Mouse (Mus musculus): ENCODE data around the gene Kcnip3. TPM values are rescaled to one million over a fixed set of nuclear protein-coding genes. Genes with fewer than 3 reads are reported as not detected.

Kcnip3 gene
- total and polyA plus RNA-seq, 2 experiments: 0.09 to 0.45 TPM

GRCm38 (mm10) chr2:127479210-127479609 lies 42.7 kb downstream of the Kcnip3 start:
- TF ChIP-seq CTCF (IDR thresholded peaks at IDR 0.05; ENCODE audit: low read depth, low read length) (no peak), POLR2A (IDR thresholded peaks at IDR 0.05; ENCODE audit: extremely low read depth, insufficient read depth, low read length) (no peak)
- peaks cover 21% of the 10 kb centered on the region; the same call in 1 of the 2 replicates for H3K27me3 ChIP-seq (ENCODE audit: control insufficient read depth, insufficient read depth, low read length)
- H3K9ac ChIP-seq (ENCODE audit: low read depth, low read length): no peak overlapping the region
- H3K79me2 ChIP-seq (ENCODE audit: control insufficient read depth, insufficient read depth, low read length): no peaks in the 10 kb centered on the region
- DNase-seq (ENCODE audit: extremely low read depth, low read depth, low spot score): no peak
- no peak overlapping the region for H3K27ac ChIP-seq (replicated peaks; ENCODE audit: insufficient read depth, low read depth, low read length)
- H3K36me3 ChIP-seq (ENCODE audit: control insufficient read depth, insufficient read depth, low read length): no peaks in the 10 kb centered on the region
- WGBS: 74% methylated on average over 4 of the region's 4 CpGs
- H3K4me1 ChIP-seq (ENCODE audit: control insufficient read depth, insufficient read depth, low read length): no peaks in the 10 kb centered on the region
- no peak overlapping the region for H3K4me3 ChIP-seq (ENCODE audit: insufficient read depth, low read depth, low read length)

GRCm38 (mm10) chr2:127472279-127472678 lies 49.6 kb downstream of the Kcnip3 start:
- no peaks in the 10 kb centered on the region for H3K4me1 ChIP-seq (ENCODE audit: control insufficient read depth, insufficient read depth, low read length)
- no peaks in the 10 kb centered on the region for H3K27me3 ChIP-seq (ENCODE audit: control insufficient read depth, insufficient read depth, low read length)
- H3K79me2 ChIP-seq (ENCODE audit: control insufficient read depth, insufficient read depth, low read length): no peaks in the 10 kb centered on the region
- H3K4me3 ChIP-seq (ENCODE audit: insufficient read depth, low read depth, low read length): no peak overlapping the region
- 69% methylated on average over 3 of the region's 3 CpGs for WGBS
- TF ChIP-seq POLR2A (IDR thresholded peaks at IDR 0.05; ENCODE audit: extremely low read depth, insufficient read depth, low read length) (no peak), CTCF (IDR thresholded peaks at IDR 0.05; ENCODE audit: low read depth, low read length) (no peak)
- no peak for DNase-seq (ENCODE audit: extremely low read depth, low read depth, low spot score)
- no peak overlapping the region for H3K27ac ChIP-seq (replicated peaks; ENCODE audit: insufficient read depth, low read depth, low read length)
- no peak overlapping the region for H3K9ac ChIP-seq (ENCODE audit: low read depth, low read length)
- H3K36me3 ChIP-seq (ENCODE audit: control insufficient read depth, insufficient read depth, low read length): no peaks in the 10 kb centered on the region

GRCm38 (mm10) chr2:127471281-127471680 lies 50.6 kb downstream of the Kcnip3 start:
- 85% methylated on average over 8 of the region's 8 CpGs for WGBS
- TF ChIP-seq POLR2A (IDR thresholded peaks at IDR 0.05; ENCODE audit: extremely low read depth, insufficient read depth, low read length): no peak
- TF ChIP-seq CTCF (IDR thresholded peaks at IDR 0.05; ENCODE audit: low read depth, low read length): no peak

GRCm38 (mm10) chr2:127470661-127471060 lies 51.2 kb downstream of the Kcnip3 start:
- H3K36me3 ChIP-seq (ENCODE audit: control insufficient read depth, insufficient read depth, low read length): no peaks in the 10 kb centered on the region
- DNase-seq (ENCODE audit: extremely low read depth, low read depth, low spot score): no peak
- no peak overlapping the region for H3K9ac ChIP-seq (ENCODE audit: low read depth, low read length)
- WGBS: 85% methylated on average over 10 of the region's 10 CpGs
- H3K4me1 ChIP-seq (ENCODE audit: control insufficient read depth, insufficient read depth, low read length): no peaks in the 10 kb centered on the region
- TF ChIP-seq POLR2A (IDR thresholded peaks at IDR 0.05; ENCODE audit: extremely low read depth, insufficient read depth, low read length) (no peak), CTCF (IDR thresholded peaks at IDR 0.05; ENCODE audit: low read depth, low read length) (no peak)
- no peaks in the 10 kb centered on the region for H3K79me2 ChIP-seq (ENCODE audit: control insufficient read depth, insufficient read depth, low read length)
- 0 out of 2 replicates have a peak, but pooled peaks cover 2% of the 10 kb centered on the region for H3K27me3 ChIP-seq (ENCODE audit: control insufficient read depth, insufficient read depth, low read length)
- no peak overlapping the region for H3K4me3 ChIP-seq (ENCODE audit: insufficient read depth, low read depth, low read length)
- no peak overlapping the region for H3K27ac ChIP-seq (replicated peaks; ENCODE audit: insufficient read depth, low read depth, low read length)

More at GRCm38 (mm10) chr2:127471281-127471680, 50.6 kb downstream of the Kcnip3 start:
- H3K27me3 ChIP-seq (ENCODE audit: control insufficient read depth, insufficient read depth, low read length): no peaks in the 10 kb centered on the region
- no peak overlapping the region for H3K9ac ChIP-seq (ENCODE audit: low read depth, low read length)
- H3K4me1 ChIP-seq (ENCODE audit: control insufficient read depth, insufficient read depth, low read length): no peaks in the 10 kb centered on the region
- DNase-seq (ENCODE audit: extremely low read depth, low read depth, low spot score): no peak
- no peaks in the 10 kb centered on the region for H3K79me2 ChIP-seq (ENCODE audit: control insufficient read depth, insufficient read depth, low read length)
- H3K4me3 ChIP-seq (ENCODE audit: insufficient read depth, low read depth, low read length): no peak overlapping the region
- no peak overlapping the region for H3K27ac ChIP-seq (replicated peaks; ENCODE audit: insufficient read depth, low read depth, low read length)
- H3K36me3 ChIP-seq (ENCODE audit: control insufficient read depth, insufficient read depth, low read length): no peaks in the 10 kb centered on the region

GRCm38 (mm10) chr2:127470183-127470582 lies 51.7 kb downstream of the Kcnip3 start:
- Histone ChIP-seq H3K36me3 (ENCODE audit: control insufficient read depth, insufficient read depth, low read length) (no peaks in the 10 kb centered on the region), H3K27ac (replicated peaks; ENCODE audit: insufficient read depth, low read depth, low read length) (no peak overlapping the region), H3K27me3 (ENCODE audit: control insufficient read depth, insufficient read depth, low read length) (0 out of 2 replicates have a peak, but pooled peaks cover 2% of the 10 kb centered on the region), H3K4me3 (ENCODE audit: insufficient read depth, low read depth, low read length) (no peak overlapping the region), H3K79me2 (ENCODE audit: control insufficient read depth, insufficient read depth, low read length) (no peaks in the 10 kb centered on the region), H3K9ac (ENCODE audit: low read depth, low read length) (no peak overlapping the region), H3K4me1 (ENCODE audit: control insufficient read depth, insufficient read depth, low read length) (no peaks in the 10 kb centered on the region)
- DNase-seq (ENCODE audit: extremely low read depth, low read depth, low spot score): no peak
- WGBS: 83% methylated on average over 5 of the region's 5 CpGs
- TF ChIP-seq POLR2A (IDR thresholded peaks at IDR 0.05; ENCODE audit: extremely low read depth, insufficient read depth, low read length): no peak
- no peak for TF ChIP-seq CTCF (IDR thresholded peaks at IDR 0.05; ENCODE audit: low read depth, low read length)

- H3K27ac ChIP-seq (replicated peaks; ENCODE audit: insufficient read depth, low read depth, low read length): no peak overlapping the region
- TF ChIP-seq CTCF (IDR thresholded peaks at IDR 0.05; ENCODE audit: low read depth, low read length) (peak; percentile 93), POLR2A (IDR thresholded peaks at IDR 0.05; ENCODE audit: extremely low read depth, insufficient read depth, low read length) (no peak)
- H3K4me1 ChIP-seq (ENCODE audit: control insufficient read depth, insufficient read depth, low read length): no peaks in the 10 kb centered on the region
- no peaks in the 10 kb centered on the region for H3K79me2 ChIP-seq (ENCODE audit: control insufficient read depth, insufficient read depth, low read length)
- 9% methylated on average over 8 of the region's 8 CpGs for WGBS
- no peaks in the 10 kb centered on the region for H3K36me3 ChIP-seq (ENCODE audit: control insufficient read depth, insufficient read depth, low read length)
- no peak overlapping the region for H3K9ac ChIP-seq (ENCODE audit: low read depth, low read length)
- DNase-seq (ENCODE audit: extremely low read depth, low read depth, low spot score): peak; percentile 25
- H3K4me3 ChIP-seq (ENCODE audit: insufficient read depth, low read depth, low read length): no peak overlapping the region
- 0 out of 2 replicates have a peak, but pooled peaks cover 2% of the 10 kb centered on the region for H3K27me3 ChIP-seq (ENCODE audit: control insufficient read depth, insufficient read depth, low read length)
Measured at GRCm38 (mm10) chr2:127462314-127462713, 59.6 kb downstream of the Kcnip3 start.
